In genomic region chr3:37605876-37606238, GRCm38 (mm10) we compare ENCODE assay signal across 10 mouse cellular contexts. TPM values are rescaled to one million over a fixed set of nuclear protein-coding genes. Genes with fewer than 3 reads are reported as not detected.
DNase-seq lines count a peak whose midpoint lies in the region; ATAC-seq and TF ChIP-seq lines count a peak whose summit lies in the region.
"Had no signal": no experiment of that assay in that cellular context is flagged by ENCODE, and none has a peak within 500 bp of the region (broad histone marks: within the 10 kb centered on the region; RNA-seq: fewer than 3 reads in every experiment).

No protein-coding gene starts in this region.

- H3K36me3 ChIP-seq in embryonic facial prominence, embryonic 14.5 days (ENCODE audit: control insufficient read depth, insufficient read depth, low read length), result no peaks in the 10 kb centered on the region
- no peaks in the 10 kb centered on the region for H3K36me3 ChIP-seq in embryonic facial prominence, embryonic 10.5 days (replicated peaks)
- H3K36me3 ChIP-seq in lung, embryonic 16.5 days (ENCODE audit: control insufficient read depth, insufficient read depth, low read length), result no peaks in the 10 kb centered on the region
- no peaks in the 10 kb centered on the region for H3K36me3 ChIP-seq in forebrain, postnatal 0 days (ENCODE audit: insufficient read depth)
- no peaks in the 10 kb centered on the region for H3K36me3 ChIP-seq in megakaryocyte, embryonic 14.5 days (replicated peaks; ENCODE audit: low read length)
- H3K36me3 ChIP-seq: embryonic facial prominence, embryonic 12.5 days; limb, embryonic 15.5 days had no signal

- 0 out of 2 replicates have a peak, but pooled peaks cover 9% of the 10 kb centered on the region for H3K9me3 ChIP-seq in embryonic facial prominence, embryonic 14.5 days (ENCODE audit: control insufficient read depth, low read length)
- H3K9me3 ChIP-seq in embryonic facial prominence, embryonic 10.5 days, result peaks cover 3% of the 10 kb centered on the region; the same call in 1 of the 2 replicates
- no peaks in the 10 kb centered on the region for H3K9me3 ChIP-seq in lung, embryonic 16.5 days (ENCODE audit: control insufficient read depth, low read length)
- H3K9me3 ChIP-seq in forebrain, postnatal 0 days (ENCODE audit: low read length), result no peaks in the 10 kb centered on the region
- peaks cover 29% of the 10 kb centered on the region for H3K9me3 ChIP-seq in megakaryocyte, embryonic 14.5 days
- H3K9me3 ChIP-seq: embryonic facial prominence, embryonic 12.5 days; limb, embryonic 15.5 days had no signal

- H3K4me3 ChIP-seq in embryonic facial prominence, embryonic 14.5 days (ENCODE audit: low read depth, low read length), result no peak overlapping the region
- no peak overlapping the region for H3K4me3 ChIP-seq in embryonic facial prominence, embryonic 10.5 days
- H3K4me3 ChIP-seq in lung, embryonic 16.5 days (ENCODE audit: low read length), result no peak overlapping the region
- H3K4me3 ChIP-seq in forebrain, postnatal 0 days (ENCODE audit: low read depth, low read length), result no peak overlapping the region
- peak overlapping the region; percentile 31 for H3K4me3 ChIP-seq in megakaryocyte, embryonic 14.5 days (replicated peaks)
- H3K4me3 ChIP-seq: embryonic facial prominence, embryonic 12.5 days; limb, embryonic 15.5 days had no signal

- no peak overlapping the region for H3K9ac ChIP-seq in embryonic facial prominence, embryonic 14.5 days (ENCODE audit: low read depth, low read length)
- H3K9ac ChIP-seq in lung, embryonic 16.5 days (ENCODE audit: low read length), result no peak overlapping the region
- H3K9ac ChIP-seq in forebrain, postnatal 0 days, result no peak overlapping the region
- H3K9ac ChIP-seq: embryonic facial prominence, embryonic 12.5 days; limb, embryonic 15.5 days had no signal

- no peaks in the 10 kb centered on the region for H3K27me3 ChIP-seq in embryonic facial prominence, embryonic 14.5 days (replicated peaks; ENCODE audit: control insufficient read depth, insufficient read depth, low read length)
- H3K27me3 ChIP-seq in embryonic facial prominence, embryonic 10.5 days (replicated peaks; ENCODE audit: low read depth, poor library complexity, severe bottlenecking), result no peaks in the 10 kb centered on the region
- H3K27me3 ChIP-seq in lung, embryonic 16.5 days (ENCODE audit: control insufficient read depth, insufficient read depth, low read depth, low read length), result no peaks in the 10 kb centered on the region
- H3K27me3 ChIP-seq in forebrain, postnatal 0 days (ENCODE audit: insufficient read depth, low read length), result no peaks in the 10 kb centered on the region
- peaks cover 29% of the 10 kb centered on the region for H3K27me3 ChIP-seq in megakaryocyte, embryonic 14.5 days (replicated peaks)
- H3K27me3 ChIP-seq: embryonic facial prominence, embryonic 12.5 days; limb, embryonic 15.5 days had no signal

- TF ChIP-seq CTCF in forebrain, postnatal 0 days (IDR thresholded peaks at IDR 0.05; ENCODE audit: low read depth), result no peak

- no peak overlapping the region for H3K4me2 ChIP-seq in embryonic facial prominence, embryonic 14.5 days (ENCODE audit: low read depth, low read length)
- H3K4me2 ChIP-seq in lung, embryonic 16.5 days (ENCODE audit: low read depth, low read length), result no peak overlapping the region
- no peak overlapping the region for H3K4me2 ChIP-seq in forebrain, postnatal 0 days (ENCODE audit: low read depth)
- H3K4me2 ChIP-seq: embryonic facial prominence, embryonic 12.5 days; limb, embryonic 15.5 days had no signal

- H3K4me1 ChIP-seq in embryonic facial prominence, embryonic 14.5 days (ENCODE audit: control insufficient read depth, insufficient read depth, low read length), result no peaks in the 10 kb centered on the region
- peaks cover 11% of the 10 kb centered on the region for H3K4me1 ChIP-seq in embryonic facial prominence, embryonic 10.5 days
- H3K4me1 ChIP-seq in lung, embryonic 16.5 days (replicated peaks; ENCODE audit: control insufficient read depth, insufficient read depth, low read length), result peaks cover 4% of the 10 kb centered on the region
- 0 out of 2 replicates have a peak, but pooled peaks cover 4% of the 10 kb centered on the region for H3K4me1 ChIP-seq in forebrain, postnatal 0 days (ENCODE audit: insufficient read depth)
- peaks cover 27% of the 10 kb centered on the region for H3K4me1 ChIP-seq in megakaryocyte, embryonic 14.5 days

- ATAC-seq in embryonic facial prominence, embryonic 14.5 days (ENCODE audit: low read depth), result no peak
- ATAC-seq in lung, embryonic 16.5 days (ENCODE audit: low read depth), result peak; percentile 43; the same call in 1 of the 2 replicates
- peak; percentile 70 for ATAC-seq in forebrain, postnatal 0 days

- no peak overlapping the region for H3K27ac ChIP-seq in embryonic facial prominence, embryonic 14.5 days (replicated peaks; ENCODE audit: low read depth, low read length)
- H3K27ac ChIP-seq in embryonic facial prominence, embryonic 10.5 days (replicated peaks), result no peak overlapping the region
- no peak overlapping the region for H3K27ac ChIP-seq in lung, embryonic 16.5 days (ENCODE audit: low read length)
- no peak overlapping the region for H3K27ac ChIP-seq in forebrain, postnatal 0 days (ENCODE audit: low read depth, low read length)
- H3K27ac ChIP-seq: embryonic facial prominence, embryonic 12.5 days had no signal

- DNase-seq in embryonic facial prominence, embryonic 14.5 days (ENCODE audit: low spot score), result peak; percentile 26
- no peak for DNase-seq in embryonic facial prominence, embryonic 10.5 days (ENCODE audit: low spot score)
- no peak for DNase-seq in lung, adult 18-20 months
- DNase-seq in forebrain, postnatal 0 days, result peak; percentile 18
- DNase-seq in spleen, postnatal 10 days (ENCODE audit: low spot score in 2 of 2), result no peak
- DNase-seq in yolk sac, embryonic 10.5 days (ENCODE audit: low spot score), result no peak

- 78% methylated on average over 10 of the region's 10 CpGs for WGBS in embryonic facial prominence, embryonic 14.5 days
- WGBS in embryonic facial prominence, embryonic 10.5 days, result 92% methylated on average over 10 of the region's 10 CpGs
- WGBS in lung, embryonic 16.5 days, result 66% methylated on average over 10 of the region's 10 CpGs
- WGBS in forebrain, postnatal 0 days, result 69% methylated on average over 10 of the region's 10 CpGs

RNA-seq across cellular contexts. Expression of gene Spry1, which starts 33.9 kb away (rescaled TPM):
- 18.0 and 19.8 TPM in 2 replicates for polyA plus RNA-seq in embryonic facial prominence, embryonic 14.5 days (2014; fragmentation: Nextera tagmentation; extraction: Ambion mirVana)
- 17.9 and 18.4 TPM in 2 replicates for polyA plus RNA-seq in embryonic facial prominence, embryonic 10.5 days (2016; fragmentation: Nextera tagmentation; extraction: Ambion mirVana)
- polyA plus RNA-seq in lung, embryonic 16.5 days (2015; fragmentation: Nextera tagmentation; extraction: Ambion mirVana), result 17.9 and 18.9 TPM in 2 replicates
- total RNA-seq in forebrain, postnatal 0 days (2014; rRNA removed), result 21.8 and 26.4 TPM in 2 replicates
- polyA plus RNA-seq in forebrain, postnatal 0 days (2015; fragmentation: Nextera tagmentation; extraction: Ambion mirVana), result 7.2 and 7.8 TPM in 2 replicates
- 7.7 and 11.5 TPM in 2 replicates for polyA plus RNA-seq in megakaryocyte, embryonic 14.5 days (2012; ENCODE audit: insufficient read depth, low replicate concordance)

Comparison
In these comparisons a context has a peak if more than half of its experiments do, and no peak if none do; other contexts are left out.
1. DNase-seq: peak in embryonic facial prominence, embryonic 14.5 days (single experiment) and forebrain, postnatal 0 days (single experiment); none in embryonic facial prominence, embryonic 10.5 days (single experiment), lung, adult 18-20 months (0 of 2), spleen, postnatal 10 days (0 of 2) and yolk sac, embryonic 10.5 days (single experiment).